Mouse (Mus musculus) bone marrow macrophage, adult 2 months (primary cell): ENCODE data around the gene Hist1h4d.
"Not testable (repeated sequence)": the region's sequence is repeated elsewhere in the genome, so short reads cannot be mapped to it uniquely, and the experiment has no call there.

Experiments used
- CTCF ChIP-seq: IDR thresholded peaks from 2 replicates; pipeline ENCODE4 v1.5.1; 2012; ENCODE audit warnings: low read depth, mild to moderate bottlenecking, low read length, moderate library complexity
- POLR2A ChIP-seq: IDR thresholded peaks from 2 replicates; pipeline ENCODE4 v1.6.1; 2012; ENCODE audit warnings: mild to moderate bottlenecking, low read depth, low read length, borderline replicate concordance

DNA sequence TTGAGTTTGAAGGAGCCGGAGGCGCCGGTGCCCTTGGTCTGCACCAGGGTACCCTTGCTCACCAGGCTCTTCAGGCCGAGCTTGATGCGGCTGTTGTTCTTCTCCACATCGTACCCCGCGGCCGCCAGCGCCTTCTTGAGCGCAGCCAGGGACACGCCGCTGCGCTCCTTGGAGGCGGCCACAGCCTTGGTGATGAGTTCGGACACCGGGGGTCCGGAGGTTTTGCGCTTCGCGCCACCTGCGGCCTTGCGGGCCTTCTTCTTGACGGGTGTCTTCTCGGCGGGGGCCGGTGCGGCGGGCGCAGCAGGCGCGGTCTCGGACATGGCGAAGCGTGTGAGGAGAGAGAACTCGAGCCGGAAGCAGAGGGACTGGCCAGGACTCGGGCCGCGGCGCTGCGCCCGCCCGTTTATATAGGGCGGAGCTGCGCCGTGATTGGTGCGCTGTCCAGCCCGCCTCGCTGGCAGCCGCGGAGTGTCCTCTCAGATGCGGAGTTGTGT is 40.8 kb downstream of the Hist1h4d start, which contains the start of gene Hist1h1e:
- peak; percentile 84; the same call in 1 of the 2 replicates for TF ChIP-seq POLR2A
- TF ChIP-seq CTCF: not testable (repeated sequence)
